Mouse (Mus musculus) G1E (cell line): ENCODE data around the gene Wwp2.

Experiments
- CTCF ChIP-seq: IDR thresholded peaks from 2 replicates; pipeline ENCODE4 v1.5.1; 2012; ENCODE audit warnings: low read depth, low read length, inconsistent platforms, mixed read lengths
- GATA1 ChIP-seq: IDR thresholded peaks from 2 replicates; pipeline ENCODE4 v1.6.1; 2012; ENCODE audit warnings: borderline replicate concordance, low read length, inconsistent platforms, mixed read lengths
- POLR2AphosphoS5 ChIP-seq: IDR thresholded peaks from 2 replicates; pipeline ENCODE4 v1.6.1; 2012; ENCODE audit warnings: low read depth, low read length, inconsistent platforms; ENCODE audit not compliant: insufficient replicate concordance

- TF ChIP-seq GATA1 (no peak), CTCF (no peak), POLR2AphosphoS5 (no peak)
These were observed 141.5 kb downstream of the Wwp2 start for GRCm38 (mm10) chr8:107577640-107578039.
